Comparison of ENCODE assay signal across 9 mouse cellular contexts in genomic region chr2:65021691-65022362, GRCm38 (mm10). TPM values are rescaled to one million over a fixed set of nuclear protein-coding genes. Genes with fewer than 3 reads are reported as not detected.
DNase-seq lines count a peak whose midpoint lies in the region; ATAC-seq and TF ChIP-seq lines count a peak whose summit lies in the region.
"Had no signal": no experiment of that assay in that cellular context is flagged by ENCODE, and none has a peak within 500 bp of the region (broad histone marks: within the 10 kb centered on the region; RNA-seq: fewer than 3 reads in every experiment).

No protein-coding gene starts in this region.

- no peaks in the 10 kb centered on the region for H3K36me3 ChIP-seq in forebrain, embryonic 16.5 days (ENCODE audit: control insufficient read depth, insufficient read depth)
- H3K36me3 ChIP-seq in limb, embryonic 13.5 days, result no peaks in the 10 kb centered on the region

- H3K27me3 ChIP-seq in Patski, result no peaks in the 10 kb centered on the region
- H3K27me3 ChIP-seq in forebrain, embryonic 16.5 days (replicated peaks; ENCODE audit: control insufficient read depth, insufficient read depth, low read length), result no peaks in the 10 kb centered on the region
- peaks cover 13% of the 10 kb centered on the region for H3K27me3 ChIP-seq in limb, embryonic 13.5 days

- peak overlapping the region; percentile 74 for H3K4me3 ChIP-seq in forebrain, embryonic 16.5 days (replicated peaks; ENCODE audit: low read length)
- peak overlapping the region; percentile 68 for H3K4me3 ChIP-seq in limb, embryonic 13.5 days

- WGBS in forebrain, embryonic 16.5 days, result 14% methylated on average over 15 of the region's 15 CpGs
- WGBS in limb, embryonic 13.5 days, result 7% methylated on average over 15 of the region's 15 CpGs

- H3K27ac ChIP-seq in forebrain, embryonic 16.5 days (ENCODE audit: low read length), result no peak overlapping the region; the same call in 1 of the 2 replicates
- no peak overlapping the region for H3K27ac ChIP-seq in limb, embryonic 13.5 days
- H3K27ac ChIP-seq: macrophage had no signal

- POLR2A ChIA-PET in Patski (lab: Charles Lee), result no interaction called here

- peak; percentile 18 for ATAC-seq in Patski
- peak; percentile 12 for ATAC-seq in forebrain, embryonic 16.5 days
- ATAC-seq in limb, embryonic 13.5 days (ENCODE audit: low FRiP score, low read depth), result peak; percentile 39; the same call in 1 of the 2 replicates

- DNase-seq in kidney, adult 9 months, result peak; percentile 22
- DNase-seq in kidney, postnatal 4 days, result no peak
- no peak for DNase-seq in Patski (ENCODE audit: low read depth, low spot score)
- peak; percentile 26 for DNase-seq in right cerebral cortex, postnatal 25 days
- no peak for DNase-seq in spleen, postnatal 10 days (ENCODE audit: low spot score in 2 of 2)
- no peak for DNase-seq in thymus, adult 18-20 months

- peaks cover 8% of the 10 kb centered on the region for H3K4me1 ChIP-seq in forebrain, embryonic 16.5 days (replicated peaks; ENCODE audit: control insufficient read depth, insufficient read depth, low read length)
- peaks cover 10% of the 10 kb centered on the region for H3K4me1 ChIP-seq in limb, embryonic 13.5 days

- H3K9me3 ChIP-seq in forebrain, embryonic 16.5 days (ENCODE audit: control insufficient read depth, low read length), result no peaks in the 10 kb centered on the region
- no peaks in the 10 kb centered on the region for H3K9me3 ChIP-seq in limb, embryonic 13.5 days

- in situ Hi-C loops in Patski (cut with MboI; ENCODE audit: low pct_unique_long_range_greater_than_20kb), result no loop called here

- H3K9ac ChIP-seq in forebrain, embryonic 16.5 days (replicated peaks; ENCODE audit: low read depth, low read length), result peak overlapping the region; percentile 72
- peak overlapping the region; percentile 73 for H3K9ac ChIP-seq in limb, embryonic 13.5 days

- TF ChIP-seq CTCF in Patski (IDR thresholded peaks at IDR 0.05), result no peak

- H3K4me2 ChIP-seq in forebrain, embryonic 16.5 days (ENCODE audit: low read length), result peak overlapping the region; percentile 95
- peak overlapping the region; percentile 100 for H3K4me2 ChIP-seq in limb, embryonic 13.5 days (replicated peaks)

- CTCF ChIA-PET in Patski (lab: Charles Lee), result interaction anchor here (0.9 to 1.8 kb wide), 3 partner anchors 74 to 310 kb away, joined by 3 to 4 read pairs (median 3); no protein-coding TSS in a partner anchor

RNA-seq across cellular contexts. Expression of gene Grb14, which starts 3.0 kb away (rescaled TPM):
- polyA plus RNA-seq in Patski (2021), result 7.5 TPM
- 25.3 and 30.7 TPM in 2 replicates for polyA plus RNA-seq in forebrain, embryonic 16.5 days (2015; fragmentation: Nextera tagmentation; extraction: Ambion mirVana)
- polyA plus RNA-seq in limb, embryonic 13.5 days (2015; fragmentation: Nextera tagmentation; extraction: Ambion mirVana), result 8.6 TPM in 2 replicates
- polyA plus RNA-seq: macrophage had no signal

Comparison
In these comparisons a context has a peak if more than half of its experiments do, and no peak if none do; other contexts are left out.
1. DNase-seq: peak in kidney, adult 9 months (single experiment) and right cerebral cortex, postnatal 25 days (single experiment); none in kidney, postnatal 4 days (0 of 2), Patski (single experiment), spleen, postnatal 10 days (0 of 2) and thymus, adult 18-20 months (0 of 2).
2. Peak in every context shown above with its lines, with median percentiles within 50 percentile points of each other: ATAC-seq.